Mouse (Mus musculus) adipose tissue, adult 10 weeks (tissue): ENCODE results near the gene Duoxa1. TPM values are rescaled to one million over a fixed set of nuclear protein-coding genes. Genes with fewer than 3 reads are reported as not detected.

ENCODE experiments used
- polyA plus RNA-seq: library from polyadenylated mRNA; stranded (reverse); fragments of 350-450 nt; fragmentation: Illumina TruSeq; extraction: RNeasy Lipid Tissue Mini Kit (QIAGEN cat#74804); gene quantifications from one replicate; pipeline ENCODE4 v1.2.3, GENCODE M21; 2014; ENCODE audit warnings: low read depth, low replicate concordance

The Duoxa1 gene
- 1.0 TPM for polyA plus RNA-seq

GRCm38 (mm10) chr2:122313536-122313935, at the start of gene Duoxa1:
Duoxa1 (minus strand) TSS chr2:122313730.

GRCm38 (mm10) chr2:122315372-122315771, 1.8 kb upstream of the Duoxa1 start, which contains the start of gene Duox1:
Duox1 (plus strand) TSS chr2:122315672.

GRCm38 (mm10) chr2:122298596-122299490, 14.7 kb downstream of the Duoxa1 start, which contains the start of gene Duoxa2:
Duoxa2 (plus strand) TSS chr2:122298900.

GRCm38 (mm10) chr2:122298096-122298499, 15.4 kb downstream of the Duoxa1 start, which contains the start of gene Duox2:
Duox2 (minus strand) TSS chr2:122298449.

Other genes starting within 250 kb of the Duoxa1 start
- gene Spg11, start 195.3 kb downstream of the Duoxa1 start, polyA plus RNA-seq: 13.2 TPM
- gene B2m, start 166.0 kb downstream of the Duoxa1 start, polyA plus RNA-seq: 2,912 TPM
- 2.5 TPM for gene Trim69, start 153.0 kb downstream of the Duoxa1 start, polyA plus RNA-seq
- gene Patl2, start 127.5 kb downstream of the Duoxa1 start, polyA plus RNA-seq: 0.20 TPM
- gene Terb2, start 127.5 kb downstream of the Duoxa1 start, polyA plus RNA-seq: not detected
- gene Sord, start 79.0 kb downstream of the Duoxa1 start, polyA plus RNA-seq: 86.4 TPM
- 0.24 TPM for gene Duox2, start 15.3 kb downstream of the Duoxa1 start, polyA plus RNA-seq
- not detected for gene Duoxa2, start 14.8 kb downstream of the Duoxa1 start, polyA plus RNA-seq
- gene Duox1, start 1.9 kb upstream of the Duoxa1 start, polyA plus RNA-seq: 0.09 TPM
- gene Shf, start 55.4 kb upstream of the Duoxa1 start, polyA plus RNA-seq: 15.8 TPM
- gene Slc28a2, start 112.7 kb upstream of the Duoxa1 start, polyA plus RNA-seq: 13.3 TPM
- gene Gm14085, start 171.2 kb upstream of the Duoxa1 start, polyA plus RNA-seq: not detected